Mouse (Mus musculus) embryonic facial prominence, embryonic 10.5 days (tissue): ENCODE data around the gene Hes5. TPM values are rescaled to one million over a fixed set of nuclear protein-coding genes. Genes with fewer than 3 reads are reported as not detected.

ENCODE experiments used
- DNase-seq: peaks from one replicate; pipeline ENCODE4 v3.0.0-alpha.2; 2017; ENCODE audit warnings: low spot score
- H3K27ac ChIP-seq: fragments of 300-500 bp; sonication (generic); replicated peaks from 2 replicates; pipeline ENCODE4 v1.5.1; 2016; ENCODE audit warnings: mild to moderate bottlenecking
- H3K27me3 ChIP-seq: fragments of 300-500 bp; sonication (generic); replicated peaks from 2 replicates; pipeline ENCODE4 v1.6.1; 2016; ENCODE audit warnings: low read depth, mild to moderate bottlenecking; ENCODE audit not compliant: poor library complexity, severe bottlenecking
- H3K36me3 ChIP-seq: fragments of 300-500 bp; sonication (generic); replicated peaks from 2 replicates; pipeline ENCODE4 v1.6.1; 2016; ENCODE audit warnings: mild to moderate bottlenecking, moderate library complexity
- H3K4me1 ChIP-seq: fragments of 300-500 bp; sonication (generic); 2 replicates; pipeline ENCODE4 v1.6.1; 2016
- H3K4me3 ChIP-seq: fragments of 300-500 bp; sonication (generic); 2 replicates; pipeline ENCODE4 v1.5.1; 2016; ENCODE audit warnings: mild to moderate bottlenecking, moderate library complexity
- H3K9me3 ChIP-seq: fragments of 300-500 bp; sonication (generic); 2 replicates; pipeline ENCODE4 v1.6.1; 2016; ENCODE audit warnings: mild to moderate bottlenecking
- WGBS: fragments of 180-500 bp; shearing (Covaris S2); methylation state at CpG from one replicate; pipeline ENCODE4 v1.1.7; 2016; 5-methylcytosine and 5-hydroxymethylcytosine counted together
- polyA plus RNA-seq: library from polyadenylated mRNA; unstranded; fragments of >200 nt; fragmentation: Nextera tagmentation; extraction: Ambion mirVana; gene quantifications from 2 replicates; pipeline ENCODE4 v1.2.1, GENCODE M21; 2016

Gene Hes5
- polyA plus RNA-seq, 1 experiment from 2014 or later = 84.4 TPM

- Histone ChIP-seq H3K36me3 (no peaks in the 10 kb centered on the region), H3K27me3 (peaks cover 12% of the 10 kb centered on the region), H3K9me3 (0 out of 2 replicates have a peak, but pooled peaks cover 3% of the 10 kb centered on the region), H3K27ac (0 out of 2 replicates have a peak overlapping the region, but pooled peaks have one; percentile 1), H3K4me3 (no peak overlapping the region), H3K4me1 (peaks cover 25% of the 10 kb centered on the region)
- WGBS = 12% methylated on average over 2 of the region's 2 CpGs
- DNase-seq = peak; percentile 75
These were observed 16.6 kb upstream of the Hes5 start for GRCm38 (mm10) chr4:154944121-154944590.

DNA sequence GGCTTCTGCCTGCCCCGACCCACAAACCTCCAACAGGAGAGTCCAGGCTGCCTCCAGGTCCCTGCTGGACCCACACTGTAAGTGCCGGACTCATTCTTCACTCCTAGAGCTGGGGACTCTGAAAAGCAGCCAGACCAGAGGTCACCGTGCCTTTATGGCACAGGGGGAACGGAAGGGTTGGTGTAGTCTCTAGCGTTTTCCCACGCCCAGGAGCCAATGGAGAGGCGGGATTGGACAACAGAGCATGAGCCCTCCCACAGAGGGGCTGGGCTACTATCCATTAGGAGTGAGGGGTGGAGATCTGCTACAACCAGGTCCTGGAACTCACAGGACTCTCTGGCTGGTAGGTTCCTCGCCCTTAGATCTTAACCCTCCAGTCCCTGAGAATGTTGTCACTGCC lies 14.4 kb upstream of the Hes5 start:
- 4% methylated on average over 8 of the region's 8 CpGs for WGBS
- no peaks in the 10 kb centered on the region for H3K36me3 ChIP-seq
- DNase-seq = peak; percentile 83
- H3K9me3 ChIP-seq = 0 out of 2 replicates have a peak, but pooled peaks cover 3% of the 10 kb centered on the region
- H3K27ac ChIP-seq = peak overlapping the region; percentile 70
- peaks cover 34% of the 10 kb centered on the region for H3K27me3 ChIP-seq
- peaks cover 37% of the 10 kb centered on the region for H3K4me1 ChIP-seq
- peak overlapping the region; percentile 48 for H3K4me3 ChIP-seq

GRCm38 (mm10) chr4:154948066-154948939 lies 12.4 kb upstream of the Hes5 start:
- H3K27me3 ChIP-seq = peaks cover 54% of the 10 kb centered on the region
- H3K36me3 ChIP-seq = no peaks in the 10 kb centered on the region
- WGBS = 49% methylated on average over 14 of the region's 14 CpGs
- H3K4me3 ChIP-seq = peak overlapping the region; percentile 35
- peak; percentile 48 for DNase-seq
- peak overlapping the region; percentile 72 for H3K27ac ChIP-seq
- H3K4me1 ChIP-seq = peaks cover 55% of the 10 kb centered on the region
- no peaks in the 10 kb centered on the region for H3K9me3 ChIP-seq

GRCm38 (mm10) chr4:154948940-154949588 lies 11.7 kb upstream of the Hes5 start:
- 57% methylated on average over 6 of the region's 6 CpGs for WGBS
- peak overlapping the region; percentile 35 for H3K4me3 ChIP-seq
- H3K4me1 ChIP-seq = peaks cover 63% of the 10 kb centered on the region
- H3K27me3 ChIP-seq = peaks cover 61% of the 10 kb centered on the region
- H3K27ac ChIP-seq = peak overlapping the region; percentile 72
- no peaks in the 10 kb centered on the region for H3K36me3 ChIP-seq
- H3K9me3 ChIP-seq = no peaks in the 10 kb centered on the region
- no peak for DNase-seq

DNA sequence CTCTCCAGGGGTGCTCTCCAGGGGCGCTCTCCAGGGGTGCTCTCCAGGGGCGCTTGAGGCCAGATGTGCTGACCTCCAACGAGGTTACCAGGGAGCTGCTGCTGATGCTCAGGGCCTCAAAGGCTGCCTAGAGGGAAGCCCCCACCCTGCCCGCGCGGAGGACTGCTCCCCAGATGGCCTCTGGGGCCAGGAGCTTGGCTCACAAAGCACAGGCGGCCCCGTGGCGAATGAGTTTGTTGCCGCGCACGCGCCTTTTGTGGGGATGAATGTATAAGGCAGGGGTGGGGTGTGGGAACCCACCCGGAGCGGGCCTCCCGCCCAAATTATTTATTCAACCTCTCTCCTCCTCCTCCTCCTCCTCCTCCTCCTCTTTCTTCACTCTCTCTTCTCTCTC lies 11.1 kb upstream of the Hes5 start:
- Histone ChIP-seq H3K36me3 (no peaks in the 10 kb centered on the region), H3K4me1 (peaks cover 68% of the 10 kb centered on the region), H3K27me3 (peaks cover 67% of the 10 kb centered on the region), H3K9me3 (no peaks in the 10 kb centered on the region), H3K27ac (peak overlapping the region; percentile 72), H3K4me3 (peak overlapping the region; percentile 35)
- DNase-seq = peak; percentile 51
- WGBS = 11% methylated on average over 16 of the region's 16 CpGs

- peak overlapping the region; percentile 32 for H3K4me3 ChIP-seq
- H3K9me3 ChIP-seq = no peaks in the 10 kb centered on the region
- 2% methylated on average over 26 of the region's 26 CpGs for WGBS
- no peaks in the 10 kb centered on the region for H3K36me3 ChIP-seq
- H3K27ac ChIP-seq = peak overlapping the region; percentile 54; the same call in 1 of the 2 replicates
- peaks cover 66% of the 10 kb centered on the region for H3K4me1 ChIP-seq
- peaks cover 97% of the 10 kb centered on the region for H3K27me3 ChIP-seq
- peak; percentile 66 for DNase-seq
These were observed 8.1 kb upstream of the Hes5 start for GRCm38 (mm10) chr4:154952461-154953241.

- Histone ChIP-seq H3K4me3 (no peak overlapping the region), H3K27me3 (peaks cover 100% of the 10 kb centered on the region), H3K4me1 (peaks cover 81% of the 10 kb centered on the region), H3K9me3 (no peaks in the 10 kb centered on the region), H3K36me3 (peaks cover 4% of the 10 kb centered on the region; the same call in 1 of the 2 replicates), H3K27ac (peak overlapping the region; percentile 51)
- WGBS = 28% methylated on average over 9 of the region's 9 CpGs
- DNase-seq = no peak
These were observed 4.1 kb upstream of the Hes5 start for GRCm38 (mm10) chr4:154956604-154957003.

DNA sequence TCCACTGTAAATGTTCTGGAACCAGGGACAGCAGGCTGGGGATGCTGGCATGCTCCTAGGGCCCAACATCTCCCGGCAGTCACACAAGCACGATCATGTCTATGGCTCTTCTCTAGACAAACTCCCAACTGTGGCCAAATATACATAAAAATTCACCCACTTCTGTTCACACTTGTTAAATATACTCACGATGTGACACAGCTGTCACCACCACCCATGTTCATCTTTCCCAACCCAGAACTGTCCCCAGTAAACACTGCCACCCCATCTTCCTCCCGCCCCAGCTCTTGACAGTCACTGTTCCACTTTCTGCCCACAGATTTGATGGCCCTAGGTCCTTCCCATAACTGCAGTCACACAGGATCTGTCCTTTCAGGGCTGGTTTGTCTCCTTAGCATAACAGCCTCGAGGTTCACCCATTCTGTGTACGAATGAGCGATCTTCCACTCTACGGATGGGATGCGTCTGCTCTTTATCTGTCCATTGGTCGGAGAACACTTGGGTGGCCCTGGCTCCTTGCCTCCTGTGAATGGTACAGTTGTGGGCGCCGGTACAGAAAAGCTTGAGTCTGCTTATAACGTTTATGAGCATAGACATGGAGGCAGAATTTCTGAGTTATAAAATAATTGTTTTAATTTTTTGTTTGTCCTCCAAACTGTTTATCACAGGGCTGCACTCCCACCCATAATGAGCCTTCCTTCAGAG lies 3.3 kb upstream of the Hes5 start:
- Histone ChIP-seq H3K9me3 (no peaks in the 10 kb centered on the region), H3K36me3 (peaks cover 11% of the 10 kb centered on the region), H3K4me1 (peaks cover 81% of the 10 kb centered on the region), H3K27me3 (peaks cover 100% of the 10 kb centered on the region), H3K4me3 (peak overlapping the region; percentile 45; the same call in 1 of the 2 replicates), H3K27ac (peak overlapping the region; percentile 78)
- DNase-seq = no peak
- WGBS = 50% methylated on average over 13 of the region's 13 CpGs

GRCm38 (mm10) chr4:154958171-154958570 lies 2.6 kb upstream of the Hes5 start:
- H3K27ac ChIP-seq = peak overlapping the region; percentile 78

GRCm38 (mm10) chr4:154958621-154959020 lies 2.1 kb upstream of the Hes5 start:
- H3K27ac ChIP-seq = peak overlapping the region; percentile 78
- H3K9me3 ChIP-seq = no peaks in the 10 kb centered on the region
- peaks cover 12% of the 10 kb centered on the region for H3K36me3 ChIP-seq
- H3K27me3 ChIP-seq = peaks cover 100% of the 10 kb centered on the region
- 12% methylated on average over 8 of the region's 8 CpGs for WGBS
- DNase-seq = no peak
- peak overlapping the region; percentile 45 for H3K4me3 ChIP-seq
- H3K4me1 ChIP-seq = peaks cover 81% of the 10 kb centered on the region

More at GRCm38 (mm10) chr4:154958171-154958570, 2.6 kb upstream of the Hes5 start:
- no peaks in the 10 kb centered on the region for H3K9me3 ChIP-seq
- WGBS = 1% methylated on average over 15 of the region's 15 CpGs
- peaks cover 81% of the 10 kb centered on the region for H3K4me1 ChIP-seq
- peaks cover 100% of the 10 kb centered on the region for H3K27me3 ChIP-seq
- peaks cover 12% of the 10 kb centered on the region for H3K36me3 ChIP-seq
- peak; percentile 83 for DNase-seq
- peak overlapping the region; percentile 45 for H3K4me3 ChIP-seq

DNA sequence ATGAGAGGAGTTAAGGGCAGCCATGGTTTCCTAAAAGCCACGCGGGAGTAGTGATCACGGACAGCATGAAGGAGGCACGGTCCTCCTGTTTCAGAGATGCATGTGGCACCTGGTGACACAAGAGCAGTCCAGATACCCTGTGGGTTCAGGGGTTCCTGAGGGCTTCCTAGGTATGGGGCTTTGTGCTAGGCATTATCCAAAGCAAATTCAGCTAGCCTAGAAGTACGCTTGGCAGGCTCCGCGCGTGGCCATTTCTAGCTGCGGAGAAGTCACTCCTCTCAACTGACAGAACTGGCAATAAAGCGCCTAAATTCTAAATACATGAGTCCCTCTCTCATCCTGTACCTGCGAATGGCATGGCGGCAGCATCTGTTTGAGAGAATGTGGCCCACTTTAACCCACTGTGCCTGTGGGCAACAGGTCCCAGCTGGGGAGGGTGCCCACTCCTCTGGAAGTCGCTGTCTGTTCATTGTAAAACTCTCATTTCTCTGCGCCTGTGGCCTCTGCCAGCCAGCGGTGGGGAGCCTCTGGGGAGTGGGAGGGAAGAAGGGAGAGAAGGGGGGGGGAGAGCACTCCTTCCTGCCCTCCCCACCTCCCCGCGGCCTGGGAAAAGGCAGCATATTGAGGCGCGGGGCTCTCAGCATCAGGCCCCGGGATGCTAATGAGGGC lies 568 bp upstream of the Hes5 start:
- peaks cover 12% of the 10 kb centered on the region for H3K36me3 ChIP-seq
- H3K4me1 ChIP-seq = peaks cover 82% of the 10 kb centered on the region
- H3K4me3 ChIP-seq = peak overlapping the region; percentile 91
- peaks cover 88% of the 10 kb centered on the region for H3K27me3 ChIP-seq
- no peak for DNase-seq
- peak overlapping the region; percentile 98 for H3K27ac ChIP-seq
- 20% methylated on average over 20 of the region's 20 CpGs for WGBS
- H3K9me3 ChIP-seq = no peaks in the 10 kb centered on the region
